Mouse (Mus musculus) midbrain, embryonic 16.5 days (tissue): ENCODE data around the gene Txlnb. TPM values are rescaled to one million over a fixed set of nuclear protein-coding genes. Genes with fewer than 3 reads are reported as not detected.
"Not testable (repeated sequence)": the region's sequence is repeated elsewhere in the genome, so short reads cannot be mapped to it uniquely, and the experiment has no call there.

Experiments
- ATAC-seq: fragments of 200-750 bp; cut with Nextera tagmentation; 2 replicates; pipeline ENCODE4 v1.8.0; 2017; ENCODE audit warnings: moderate TSS enrichment
- H3K27ac ChIP-seq: fragments of 300-500 bp; sonication (generic); 2 replicates; pipeline ENCODE4 v1.5.1; 2014; ENCODE audit warnings: mild to moderate bottlenecking, low read length, mixed read lengths
- H3K27me3 ChIP-seq: fragments of 300-500 bp; sonication (generic); 2 replicates; pipeline ENCODE4 v1.6.1; 2014; ENCODE audit warnings: low read depth, low read length, mixed read lengths; ENCODE audit not compliant: control insufficient read depth, insufficient read depth
- H3K36me3 ChIP-seq: fragments of 300-500 bp; sonication (generic); 2 replicates; pipeline ENCODE4 v1.6.1; 2014; ENCODE audit warnings: mild to moderate bottlenecking, low read length, moderate library complexity, mixed read lengths; ENCODE audit not compliant: control insufficient read depth, insufficient read depth
- H3K4me1 ChIP-seq: fragments of 300-500 bp; sonication (generic); 2 replicates; pipeline ENCODE4 v1.6.1; 2014; ENCODE audit warnings: mild to moderate bottlenecking, low read length, mixed read lengths; ENCODE audit not compliant: control insufficient read depth, insufficient read depth
- H3K4me2 ChIP-seq: fragments of 300-500 bp; sonication (generic); 2 replicates; pipeline ENCODE4 v1.6.1; 2014; ENCODE audit warnings: mild to moderate bottlenecking, low read length, mixed read lengths
- H3K4me3 ChIP-seq: fragments of 300-500 bp; sonication (generic); 2 replicates; pipeline ENCODE4 v1.5.1; 2014; ENCODE audit warnings: low read depth, mild to moderate bottlenecking, low read length, moderate library complexity, mixed read lengths
- H3K9ac ChIP-seq: fragments of 300-500 bp; sonication (generic); 2 replicates; pipeline ENCODE4 v1.6.1; 2014; ENCODE audit warnings: low read depth, low read length, mixed read lengths
- H3K9me3 ChIP-seq: fragments of 300-500 bp; sonication (generic); replicated peaks from 2 replicates; pipeline ENCODE4 v1.6.1; 2014; ENCODE audit warnings: mild to moderate bottlenecking, low read length, mixed read lengths; ENCODE audit not compliant: control insufficient read depth, poor library complexity, severe bottlenecking
- WGBS: fragments of 180-500 bp; shearing (Covaris S2); extraction: QIAGEN DNeasy Blood & Tissue Kit; methylation state at CpG from one replicate; pipeline ENCODE4 v1.1.7; 2014; 5-methylcytosine and 5-hydroxymethylcytosine counted together
- polyA plus RNA-seq: library from polyadenylated mRNA; unstranded; fragments of >200 nt; fragmentation: Nextera tagmentation; extraction: Ambion mirVana; gene quantifications from 2 replicates; pipeline ENCODE4 v1.2.1, GENCODE M21; 2015

The Txlnb gene
- polyA plus RNA-seq, 1 experiment from 2014 or later, result 1.6 TPM

- WGBS, result 82% methylated on average over 3 of the region's 3 CpGs
- no peak for ATAC-seq
Measured at GRCm38 (mm10) chr10:17797681-17798080, 1.7 kb downstream of the Txlnb start.

GRCm38 (mm10) chr10:17801788-17802187, 5.8 kb downstream of the Txlnb start:
- Histone ChIP-seq H3K9ac (no peak overlapping the region), H3K27me3 (no peaks in the 10 kb centered on the region), H3K4me1 (no peaks in the 10 kb centered on the region), H3K36me3 (no peaks in the 10 kb centered on the region), H3K4me2 (no peak overlapping the region), H3K9me3 (no peaks in the 10 kb centered on the region), H3K27ac (no peak overlapping the region), H3K4me3 (no peak overlapping the region)
- 79% methylated on average over 2 of the region's 2 CpGs for WGBS
- no peak for ATAC-seq

More at GRCm38 (mm10) chr10:17797681-17798080, 1.7 kb downstream of the Txlnb start:
- Histone ChIP-seq H3K27ac (no peak overlapping the region), H3K9me3 (no peaks in the 10 kb centered on the region), H3K4me1 (peaks cover 13% of the 10 kb centered on the region), H3K27me3 (no peaks in the 10 kb centered on the region), H3K4me2 (no peak overlapping the region), H3K4me3 (no peak overlapping the region), H3K36me3 (no peaks in the 10 kb centered on the region), H3K9ac (no peak overlapping the region)

GRCm38 (mm10) chr10:17808526-17808925, 12.5 kb downstream of the Txlnb start:
- Histone ChIP-seq H3K27me3 (no peaks in the 10 kb centered on the region), H3K4me1 (no peaks in the 10 kb centered on the region), H3K9me3 (no peaks in the 10 kb centered on the region), H3K9ac (no peak overlapping the region), H3K36me3 (no peaks in the 10 kb centered on the region), H3K4me3 (no peak overlapping the region), H3K27ac (no peak overlapping the region), H3K4me2 (no peak overlapping the region)
- no peak for ATAC-seq
- 84% methylated on average over 1 of the region's 1 CpGs for WGBS

- Histone ChIP-seq H3K27ac (no peak overlapping the region), H3K4me1 (no peaks in the 10 kb centered on the region), H3K27me3 (no peaks in the 10 kb centered on the region), H3K36me3 (no peaks in the 10 kb centered on the region), H3K4me2 (no peak overlapping the region), H3K9ac (no peak overlapping the region), H3K4me3 (no peak overlapping the region), H3K9me3 (peaks cover 5% of the 10 kb centered on the region; the same call in 1 of the 2 replicates)
- WGBS, result 82% methylated on average over 11 of the region's 11 CpGs
- no peak for ATAC-seq
Measured at GRCm38 (mm10) chr10:17815052-17815451, 19.0 kb downstream of the Txlnb start.

- not testable (repeated sequence) for H3K9ac ChIP-seq, H3K9me3 ChIP-seq, ATAC-seq, H3K36me3 ChIP-seq, H3K27me3 ChIP-seq, H3K27ac ChIP-seq, H3K4me2 ChIP-seq, H3K4me1 ChIP-seq, H3K4me3 ChIP-seq
- 92% methylated on average over 7 of the region's 7 CpGs for WGBS
Measured at GRCm38 (mm10) chr10:17820422-17820821, 24.4 kb downstream of the Txlnb start.

GRCm38 (mm10) chr10:17827391-17827790, 31.4 kb downstream of the Txlnb start:
- H3K36me3 ChIP-seq, result no peaks in the 10 kb centered on the region
- peak overlapping the region; percentile 54 for H3K4me2 ChIP-seq
- no peaks in the 10 kb centered on the region for H3K9me3 ChIP-seq
- H3K27ac ChIP-seq, result no peak overlapping the region
- peaks cover 11% of the 10 kb centered on the region for H3K4me1 ChIP-seq
- peak overlapping the region; percentile 12 for H3K4me3 ChIP-seq
- peak overlapping the region; percentile 45; the same call in 1 of the 2 replicates for H3K9ac ChIP-seq
- 2% methylated on average over 12 of the region's 12 CpGs for WGBS
- 0 out of 2 replicates have a peak, but pooled peaks have one; percentile 51 for ATAC-seq
- no peaks in the 10 kb centered on the region for H3K27me3 ChIP-seq

- Histone ChIP-seq H3K27ac (no peak overlapping the region), H3K27me3 (no peaks in the 10 kb centered on the region), H3K4me2 (no peak overlapping the region), H3K9ac (no peak overlapping the region), H3K9me3 (no peaks in the 10 kb centered on the region), H3K4me1 (peaks cover 11% of the 10 kb centered on the region), H3K36me3 (no peaks in the 10 kb centered on the region), H3K4me3 (no peak overlapping the region)
- 93% methylated on average over 4 of the region's 4 CpGs for WGBS
- ATAC-seq, result no peak
Measured at GRCm38 (mm10) chr10:17829205-17829604, 33.2 kb downstream of the Txlnb start.

GRCm38 (mm10) chr10:17831041-17831440, 35.0 kb downstream of the Txlnb start:
- H3K27ac ChIP-seq, result no peak overlapping the region
- no peaks in the 10 kb centered on the region for H3K27me3 ChIP-seq
- H3K4me3 ChIP-seq, result no peak overlapping the region
- peak; percentile 58; the same call in 1 of the 2 replicates for ATAC-seq
- H3K9ac ChIP-seq, result no peak overlapping the region
- 10% methylated on average over 3 of the region's 3 CpGs for WGBS
- H3K9me3 ChIP-seq, result no peaks in the 10 kb centered on the region
- H3K36me3 ChIP-seq, result no peaks in the 10 kb centered on the region
- peaks cover 11% of the 10 kb centered on the region for H3K4me1 ChIP-seq
- no peak overlapping the region for H3K4me2 ChIP-seq

GRCm38 (mm10) chr10:17835031-17835430, 39.0 kb downstream of the Txlnb start:
- H3K4me1 ChIP-seq, result peaks cover 6% of the 10 kb centered on the region; the same call in 1 of the 2 replicates
- no peak for ATAC-seq
- no peaks in the 10 kb centered on the region for H3K9me3 ChIP-seq
- WGBS, result 94% methylated on average over 6 of the region's 6 CpGs
- H3K36me3 ChIP-seq, result no peaks in the 10 kb centered on the region
- no peak overlapping the region for H3K4me3 ChIP-seq
- H3K27ac ChIP-seq, result no peak overlapping the region
- H3K4me2 ChIP-seq, result no peak overlapping the region
- H3K9ac ChIP-seq, result no peak overlapping the region
- no peaks in the 10 kb centered on the region for H3K27me3 ChIP-seq
